Mouse (Mus musculus) cerebellum, adult 2 months (tissue): ENCODE results near the gene Dgkh.

Source experiments
- CTCF ChIP-seq: fragments of 200-500 bp; IDR thresholded peaks from 2 replicates; pipeline ENCODE4 v1.5.1; 2011; ENCODE audit warnings: low read depth, mild to moderate bottlenecking, control low read depth, low read length, moderate library complexity, borderline replicate concordance; ENCODE audit not compliant: insufficient read depth
- POLR2A ChIP-seq: fragments of 200-500 bp; IDR thresholded peaks from 2 replicates; pipeline ENCODE4 v1.6.1; 2011; ENCODE audit warnings: low read length, control low read depth, borderline replicate concordance; ENCODE audit not compliant: insufficient read depth

DNA sequence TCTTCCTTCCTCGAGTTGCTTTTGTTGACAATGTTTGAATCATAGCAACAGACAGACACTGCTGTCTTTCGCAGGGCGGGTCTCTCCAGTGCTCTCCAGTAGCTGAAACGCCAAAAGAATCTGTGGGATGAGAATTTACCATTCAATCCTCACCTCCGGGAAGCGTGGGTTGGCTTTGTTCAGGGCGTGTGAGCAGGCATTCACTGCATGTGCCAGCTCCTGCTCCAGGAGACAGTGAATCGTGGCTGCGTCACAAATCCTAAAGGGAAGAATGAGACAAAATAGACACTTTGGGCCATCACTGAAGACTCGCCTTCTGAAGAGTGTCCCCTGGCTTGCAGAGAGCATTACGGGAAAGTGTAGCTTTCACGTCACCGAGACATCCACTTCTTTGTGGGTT, 148.4 kb downstream of the Dgkh start:
- TF ChIP-seq POLR2A (no peak), CTCF (no peak)
